Comparison of ENCODE assay signal across 7 mouse cellular contexts in the genomic region with DNA sequence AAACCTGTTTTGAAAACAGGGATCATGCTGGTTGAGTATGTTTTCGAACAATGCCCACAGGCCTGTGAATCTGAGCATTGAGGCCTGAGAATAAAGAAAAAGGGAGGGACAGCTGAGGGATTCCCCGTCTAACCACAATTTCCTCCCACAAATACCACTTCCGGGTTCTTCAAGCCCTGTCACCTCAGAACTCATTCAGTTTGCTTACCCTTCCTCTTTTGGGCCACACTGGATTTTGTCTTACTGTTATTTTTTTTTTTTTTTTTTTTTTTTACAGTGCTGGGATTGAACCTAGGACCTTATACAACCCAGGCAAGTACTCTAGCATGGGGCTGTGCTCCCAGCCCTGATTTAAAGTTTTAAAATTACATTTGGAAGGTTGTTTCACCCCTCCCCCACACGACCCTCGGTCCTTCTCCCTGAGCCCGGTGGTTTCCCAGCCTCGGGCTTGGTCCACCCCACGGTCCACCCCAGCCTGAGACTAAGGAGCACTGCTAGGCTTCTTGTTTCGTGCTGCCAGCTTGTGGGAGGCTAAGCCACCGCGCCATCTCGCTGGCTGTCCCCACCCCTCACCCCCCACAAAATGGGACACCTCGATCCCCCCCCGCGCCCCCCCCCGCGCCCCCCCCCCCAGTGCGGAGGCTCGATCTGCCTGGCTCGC. TPM values are rescaled to one million over a fixed set of nuclear protein-coding genes. Genes with fewer than 3 reads are reported as not detected.
A peak's percentile ranks its signal among the peaks of the same experiment; 100 is the strongest.
DNase-seq lines count a peak whose midpoint lies in the region; ATAC-seq lines count a peak whose summit lies in the region.

No protein-coding gene starts in this region.

- WGBS in kidney, embryonic 14.5 days, result 54% methylated on average over 16 of the region's 20 CpGs

- H3K27me3 ChIP-seq in kidney, embryonic 14.5 days (ENCODE audit: control insufficient read depth, insufficient read depth, low read length), result no peaks in the 10 kb centered on the region

- no peak overlapping the region for H3K4me3 ChIP-seq in kidney, embryonic 14.5 days (ENCODE audit: low read length)

- DNase-seq in kidney, adult 8-10 months, result no peak
- DNase-seq in lung, postnatal 36 days, result peak; percentile 44
- DNase-seq in thymus, postnatal 14 days, result peak; percentile 48
- no peak for DNase-seq in left cerebral cortex, postnatal 14 days (ENCODE audit: low spot score in 2 of 2)

- peak; percentile 60; the same call in 1 of the 2 replicates for ATAC-seq in kidney, embryonic 14.5 days (ENCODE audit: low FRiP score, low TSS enrichment)
- ATAC-seq in CD4-positive, CD25-positive, alpha-beta regulatory T cell, adult 4 months, result peak; percentile 95
- ATAC-seq in activated CD4-positive, CD25-positive, alpha-beta regulatory T cell, adult 4 months, result peak; percentile 93

- intact Hi-C loops in left cerebral cortex, postnatal 14 days (cut with DNase I), result no loop called here

- H3K27ac ChIP-seq in kidney, embryonic 14.5 days (ENCODE audit: low read depth, low read length), result no peak overlapping the region

- no peaks in the 10 kb centered on the region for H3K4me1 ChIP-seq in kidney, embryonic 14.5 days (ENCODE audit: control insufficient read depth, insufficient read depth, low read length)

- H3K9me3 ChIP-seq in kidney, embryonic 14.5 days (ENCODE audit: control insufficient read depth, low read length), result no peaks in the 10 kb centered on the region

- no peak overlapping the region for H3K4me2 ChIP-seq in kidney, embryonic 14.5 days (replicated peaks; ENCODE audit: low read depth, low read length)

- no peak overlapping the region for H3K9ac ChIP-seq in kidney, embryonic 14.5 days (ENCODE audit: low read depth, low read length)

- no peaks in the 10 kb centered on the region for H3K36me3 ChIP-seq in kidney, embryonic 14.5 days (ENCODE audit: control insufficient read depth, insufficient read depth, low read length)

RNA-seq across cellular contexts. Expression of a gene that starts 13.0 kb away (rescaled TPM):
- 36.7 and 48.8 TPM in 2 replicates for polyA plus RNA-seq in kidney, embryonic 14.5 days (2014; fragmentation: Nextera tagmentation; extraction: Ambion mirVana)
- polyA plus RNA-seq in CD4-positive, CD25-positive, alpha-beta regulatory T cell, adult 4 months (2017; shearing (Covaris generic)), result not detected
- not detected for polyA plus RNA-seq in activated CD4-positive, CD25-positive, alpha-beta regulatory T cell, adult 4 months (2017; shearing (Covaris generic))
- total RNA-seq in left cerebral cortex, postnatal 14 days (2021), result 10 to 100 TPM; 15.7 to 17.3 TPM

RNA-seq across cellular contexts. Expression of a gene that starts 25.2 kb away (rescaled TPM):
- polyA plus RNA-seq in kidney, embryonic 14.5 days (2014; fragmentation: Nextera tagmentation; extraction: Ambion mirVana), result 13.4 and 15.1 TPM in 2 replicates
- under 1 TPM in 1 of 2 experiments, not detected in 1; 0.54 TPM for polyA plus RNA-seq in CD4-positive, CD25-positive, alpha-beta regulatory T cell, adult 4 months (2017; shearing (Covaris generic))
- under 1 TPM; 0.41 to 0.98 TPM for polyA plus RNA-seq in activated CD4-positive, CD25-positive, alpha-beta regulatory T cell, adult 4 months (2017; shearing (Covaris generic))
- total RNA-seq in left cerebral cortex, postnatal 14 days (2021), result 1 to 10 TPM; 6.8 to 7.4 TPM

Comparison
In these comparisons a context has a peak if more than half of its experiments do, and no peak if none do; other contexts are left out.
1. DNase-seq: peak in lung, postnatal 36 days (single experiment) and thymus, postnatal 14 days (single experiment); none in kidney, adult 8-10 months (0 of 2) and left cerebral cortex, postnatal 14 days (0 of 2).
2. RNA of a gene that starts 13.0 kb away (polyA plus RNA-seq): 36.7 to 48.8 TPM in kidney, embryonic 14.5 days; not detected in CD4-positive, CD25-positive, alpha-beta regulatory T cell, adult 4 months and not detected in activated CD4-positive, CD25-positive, alpha-beta regulatory T cell, adult 4 months; every median in the first group is over 10 times any median in the second.
3. Peak in every context shown above with its lines, with median percentiles within 50 percentile points of each other: ATAC-seq.